Mouse (Mus musculus): ENCODE results near the gene Gm10487.
"Not testable (repeated sequence)": the region's sequence is repeated elsewhere in the genome, so short reads cannot be mapped to it uniquely, and the experiment has no call there.

Gene Gm10487

DNA sequence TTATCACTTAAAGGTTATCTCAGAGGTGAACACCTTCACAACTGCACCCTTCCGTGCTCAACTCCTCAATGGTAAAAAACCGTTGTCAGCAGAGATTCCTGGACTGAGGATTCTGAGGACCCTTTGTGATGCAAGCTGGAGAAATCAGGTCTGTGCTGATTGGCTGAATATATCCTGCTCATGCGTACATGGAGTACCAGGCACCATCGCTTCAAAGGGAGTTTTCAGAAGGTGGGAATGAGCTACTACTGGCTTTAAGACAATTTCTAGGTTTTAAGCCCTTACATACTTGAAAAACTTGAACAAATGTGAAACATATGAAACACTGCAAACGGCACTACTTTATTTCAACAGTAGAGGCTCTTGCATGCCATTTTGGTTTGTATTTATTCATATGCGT, at the start of gene Gm10487:
Gm10487 (minus strand) TSS at position 101 of the 400 bp plus-strand sequence.
- not testable (repeated sequence) for DNase-seq (ENCODE audit: extremely low spot score, low spot score)

Data from neural tube, embryonic 10.5 days (tissue).